Mouse (Mus musculus): ENCODE results near the gene Chrnd. TPM values are rescaled to one million over a fixed set of nuclear protein-coding genes. Genes with fewer than 3 reads are reported as not detected.

Gene Chrnd
- polyA plus RNA-seq, 1 experiment from 2014 or later, result not detected

- no peak for ATAC-seq (ENCODE audit: extremely low read depth, insufficient number of reproducible peaks, low FRiP score, low TSS enrichment)
- no peak overlapping the region for H3K27ac ChIP-seq (replicated peaks)
- H3K4me2 ChIP-seq, result no peak overlapping the region
- H3K4me1 ChIP-seq, result 0 out of 2 replicates have a peak, but pooled peaks cover 6% of the 10 kb centered on the region
- no peak overlapping the region for H3K4me3 ChIP-seq
- no peak overlapping the region for H3K9ac ChIP-seq
- WGBS, result 18% methylated on average over 17 of the region's 17 CpGs
- peaks cover 58% of the 10 kb centered on the region for H3K27me3 ChIP-seq (replicated peaks)
- H3K9me3 ChIP-seq, result no peaks in the 10 kb centered on the region
- H3K36me3 ChIP-seq, result no peaks in the 10 kb centered on the region
Measured at GRCm38 (mm10) chr1:87206339-87206738, 15.9 kb downstream of the Chrnd start.

- WGBS, result 75% methylated on average over 4 of the region's 4 CpGs
- Histone ChIP-seq H3K9ac (no peak overlapping the region), H3K36me3 (no peaks in the 10 kb centered on the region), H3K27me3 (replicated peaks) (peaks cover 41% of the 10 kb centered on the region), H3K4me2 (no peak overlapping the region), H3K4me3 (no peak overlapping the region), H3K27ac (replicated peaks) (no peak overlapping the region), H3K4me1 (peaks cover 26% of the 10 kb centered on the region), H3K9me3 (no peaks in the 10 kb centered on the region)
- no peak for ATAC-seq (ENCODE audit: extremely low read depth, insufficient number of reproducible peaks, low FRiP score, low TSS enrichment)
Measured at GRCm38 (mm10) chr1:87211431-87211830, 21.0 kb downstream of the Chrnd start.

- Histone ChIP-seq H3K9ac (peak within 1 kb of the TSS; percentile 99), H3K4me2 (peak within 1 kb of the TSS; percentile 92), H3K4me3 (peak within 1 kb of the TSS; percentile 87), H3K9me3 (no peaks in the 10 kb centered on the region), H3K36me3 (peaks cover 14% of the 10 kb centered on the region), H3K4me1 (peaks cover 42% of the 10 kb centered on the region), H3K27ac (replicated peaks) (peak within 1 kb of the TSS; percentile 100), H3K27me3 (replicated peaks) (peaks cover 15% of the 10 kb centered on the region)
- under 1% methylated on average over 96 of the region's 99 CpGs for WGBS
- ATAC-seq (ENCODE audit: extremely low read depth, insufficient number of reproducible peaks, low FRiP score, low TSS enrichment), result peak; percentile 92
Measured at GRCm38 (mm10) chr1:87213735-87214704, 23.6 kb downstream of the Chrnd start, which contains the start of gene Eif4e2. Eif4e2 (plus strand) TSS chr1:87213914.

GRCm38 (mm10) chr1:87214748-87215147 is 24.3 kb downstream of the Chrnd start:
- H3K27ac ChIP-seq (replicated peaks), result peak overlapping the region; percentile 100
- 17% methylated on average over 4 of the region's 4 CpGs for WGBS
- peak overlapping the region; percentile 92 for H3K4me2 ChIP-seq
- H3K9ac ChIP-seq, result peak overlapping the region; percentile 99
- H3K36me3 ChIP-seq, result peaks cover 20% of the 10 kb centered on the region
- H3K27me3 ChIP-seq (replicated peaks), result peaks cover 8% of the 10 kb centered on the region; the same call in 1 of the 2 replicates
- no peak for ATAC-seq (ENCODE audit: extremely low read depth, insufficient number of reproducible peaks, low FRiP score, low TSS enrichment)
- no peaks in the 10 kb centered on the region for H3K9me3 ChIP-seq
- H3K4me1 ChIP-seq, result peaks cover 42% of the 10 kb centered on the region
- H3K4me3 ChIP-seq, result peak overlapping the region; percentile 87

- peaks cover 39% of the 10 kb centered on the region for H3K4me1 ChIP-seq
- no peak for ATAC-seq (ENCODE audit: extremely low read depth, insufficient number of reproducible peaks, low FRiP score, low TSS enrichment)
- no peak overlapping the region for H3K4me3 ChIP-seq
- H3K9me3 ChIP-seq, result no peaks in the 10 kb centered on the region
- no peaks in the 10 kb centered on the region for H3K27me3 ChIP-seq (replicated peaks)
- H3K9ac ChIP-seq, result no peak overlapping the region
- H3K36me3 ChIP-seq, result peaks cover 52% of the 10 kb centered on the region
- H3K27ac ChIP-seq (replicated peaks), result no peak overlapping the region
- 68% methylated on average over 3 of the region's 3 CpGs for WGBS
- no peak overlapping the region for H3K4me2 ChIP-seq
Measured at GRCm38 (mm10) chr1:87217938-87218337, 27.5 kb downstream of the Chrnd start.

GRCm38 (mm10) chr1:87225739-87226138 is 35.3 kb downstream of the Chrnd start:
- WGBS, result 94% methylated on average over 8 of the region's 8 CpGs
- no peaks in the 10 kb centered on the region for H3K9me3 ChIP-seq
- ATAC-seq (ENCODE audit: extremely low read depth, insufficient number of reproducible peaks, low FRiP score, low TSS enrichment), result no peak
- no peak overlapping the region for H3K27ac ChIP-seq (replicated peaks)
- H3K4me2 ChIP-seq, result no peak overlapping the region
- H3K36me3 ChIP-seq, result peaks cover 99% of the 10 kb centered on the region
- H3K4me1 ChIP-seq, result no peaks in the 10 kb centered on the region
- no peaks in the 10 kb centered on the region for H3K27me3 ChIP-seq (replicated peaks)
- no peak overlapping the region for H3K9ac ChIP-seq
- no peak overlapping the region for H3K4me3 ChIP-seq

GRCm38 (mm10) chr1:87226409-87227159 is 36.2 kb downstream of the Chrnd start:
- no peak for ATAC-seq (ENCODE audit: extremely low read depth, insufficient number of reproducible peaks, low FRiP score, low TSS enrichment)
- no peaks in the 10 kb centered on the region for H3K9me3 ChIP-seq
- no peak overlapping the region for H3K27ac ChIP-seq (replicated peaks)
- no peak overlapping the region for H3K9ac ChIP-seq
- H3K4me2 ChIP-seq, result no peak overlapping the region
- H3K4me3 ChIP-seq, result no peak overlapping the region
- H3K36me3 ChIP-seq, result peaks cover 99% of the 10 kb centered on the region
- 97% methylated on average over 1 of the region's 1 CpGs for WGBS
- H3K4me1 ChIP-seq, result no peaks in the 10 kb centered on the region
- no peaks in the 10 kb centered on the region for H3K27me3 ChIP-seq (replicated peaks)

- 88% methylated on average over 3 of the region's 3 CpGs for WGBS
- no peaks in the 10 kb centered on the region for H3K27me3 ChIP-seq (replicated peaks)
- no peak overlapping the region for H3K27ac ChIP-seq (replicated peaks)
- H3K4me2 ChIP-seq, result no peak overlapping the region
- no peak overlapping the region for H3K4me3 ChIP-seq
- no peak overlapping the region for H3K9ac ChIP-seq
- H3K36me3 ChIP-seq, result peaks cover 99% of the 10 kb centered on the region
- H3K9me3 ChIP-seq, result no peaks in the 10 kb centered on the region
- no peak for ATAC-seq (ENCODE audit: extremely low read depth, insufficient number of reproducible peaks, low FRiP score, low TSS enrichment)
- no peaks in the 10 kb centered on the region for H3K4me1 ChIP-seq
Measured at GRCm38 (mm10) chr1:87227160-87227550, 36.7 kb downstream of the Chrnd start.

- Histone ChIP-seq H3K9ac (no peak overlapping the region), H3K27me3 (replicated peaks) (no peaks in the 10 kb centered on the region), H3K27ac (replicated peaks) (no peak overlapping the region), H3K9me3 (no peaks in the 10 kb centered on the region), H3K4me1 (no peaks in the 10 kb centered on the region), H3K36me3 (peaks cover 100% of the 10 kb centered on the region), H3K4me2 (no peak overlapping the region), H3K4me3 (no peak overlapping the region)
- WGBS, result 93% methylated on average over 5 of the region's 5 CpGs
- ATAC-seq (ENCODE audit: extremely low read depth, insufficient number of reproducible peaks, low FRiP score, low TSS enrichment), result no peak
Measured at GRCm38 (mm10) chr1:87230606-87231005, 40.2 kb downstream of the Chrnd start.

GRCm38 (mm10) chr1:87232197-87232596 is 41.8 kb downstream of the Chrnd start:
- H3K4me3 ChIP-seq, result no peak overlapping the region
- H3K27ac ChIP-seq (replicated peaks), result no peak overlapping the region
- no peak overlapping the region for H3K4me2 ChIP-seq
- H3K27me3 ChIP-seq (replicated peaks), result no peaks in the 10 kb centered on the region
- no peaks in the 10 kb centered on the region for H3K9me3 ChIP-seq
- H3K4me1 ChIP-seq, result no peaks in the 10 kb centered on the region
- no peak overlapping the region for H3K9ac ChIP-seq
- ATAC-seq (ENCODE audit: extremely low read depth, insufficient number of reproducible peaks, low FRiP score, low TSS enrichment), result no peak
- 84% methylated on average over 7 of the region's 7 CpGs for WGBS
- H3K36me3 ChIP-seq, result peaks cover 100% of the 10 kb centered on the region

GRCm38 (mm10) chr1:87239056-87239455 is 48.6 kb downstream of the Chrnd start:
- H3K27ac ChIP-seq (replicated peaks), result no peak overlapping the region
- no peak overlapping the region for H3K4me2 ChIP-seq
- H3K9me3 ChIP-seq, result no peaks in the 10 kb centered on the region
- WGBS, result 47% methylated on average over 8 of the region's 8 CpGs
- no peak for ATAC-seq (ENCODE audit: extremely low read depth, insufficient number of reproducible peaks, low FRiP score, low TSS enrichment)
- H3K4me1 ChIP-seq, result peaks cover 8% of the 10 kb centered on the region
- H3K4me3 ChIP-seq, result no peak overlapping the region
- H3K36me3 ChIP-seq, result peaks cover 55% of the 10 kb centered on the region
- H3K27me3 ChIP-seq (replicated peaks), result no peaks in the 10 kb centered on the region
- H3K9ac ChIP-seq, result no peak overlapping the region
